Mouse (Mus musculus): ENCODE results near the gene Tmem200b. TPM values are rescaled to one million over a fixed set of nuclear protein-coding genes. Genes with fewer than 3 reads are reported as not detected.

The Tmem200b gene
- polyA plus RNA-seq, 1 experiment, result 0.76 TPM

GRCm38 (mm10) chr4:131970244-131970853 is 48.8 kb downstream of the Tmem200b start:
- TF ChIP-seq MYOD1 (IDR thresholded peaks at IDR 0.05; ENCODE audit: control insufficient read depth in 1 of 3, insufficient read length in 2 of 3, low read depth in 2 of 3) (no peak), CEBPB (IDR thresholded peaks at IDR 0.05; ENCODE audit: insufficient read depth, poor library complexity, severe bottlenecking) (no peak), POLR2A (IDR thresholded peaks at IDR 0.05; ENCODE audit: insufficient read length, low read depth) (no peak), E2F4 (IDR thresholded peaks at IDR 0.05; ENCODE audit: insufficient read depth) (no peak), MAX (IDR thresholded peaks at IDR 0.05; ENCODE audit: low read depth) (no peak), SRF (IDR thresholded peaks at IDR 0.05; ENCODE audit: control insufficient read depth, insufficient read length, low read depth) (no peak), MYOG (IDR thresholded peaks at IDR 0.05; ENCODE audit: control insufficient read depth in 1 of 3, insufficient read depth in 1 of 3, insufficient read length in 2 of 3, low read depth in 2 of 3) (no peak), TCF3 (IDR thresholded peaks at IDR 0.05; ENCODE audit: insufficient read length, low read depth) (no peak), USF1 (IDR thresholded peaks at IDR 0.05; ENCODE audit: low read depth) (no peak), TCF12 (IDR thresholded peaks at IDR 0.05; ENCODE audit: insufficient read depth, poor library complexity, severe bottlenecking) (no peak), POLR2AphosphoS2 (IDR thresholded peaks at IDR 0.05; ENCODE audit: insufficient read length, low read depth) (no peak), REST (IDR thresholded peaks at IDR 0.05; ENCODE audit: insufficient read depth, insufficient read length) (no peak)
- no peaks in the 10 kb centered on the region for H3K79me2 ChIP-seq (ENCODE audit: control insufficient read depth, insufficient read depth)
- H3K27me3 ChIP-seq (ENCODE audit: control insufficient read depth, insufficient read depth, insufficient read length), result no peaks in the 10 kb centered on the region
- H3ac ChIP-seq (ENCODE audit: control insufficient read depth, insufficient read length), result no peak overlapping the region
- H3K36me3 ChIP-seq (ENCODE audit: control insufficient read depth, insufficient read depth), result no peaks in the 10 kb centered on the region
- H3K4me2 ChIP-seq (ENCODE audit: low read depth), result no peak overlapping the region
- H3K4me3 ChIP-seq, result no peak overlapping the region

Other genes with a start within 250 kb of the Tmem200b start
- gene Ptpru, start 83.5 kb upstream of the Tmem200b start, polyA plus RNA-seq (2012; fragmentation: generic; extraction: Trizol), result 1.0 TPM
- gene Mecr, start 78.3 kb upstream of the Tmem200b start, polyA plus RNA-seq (2012; fragmentation: generic; extraction: Trizol), result 38.6 TPM
- 33.5 TPM for gene Srsf4, start 48.2 kb upstream of the Tmem200b start, polyA plus RNA-seq (2012; fragmentation: generic; extraction: Trizol)
- 0.02 TPM for gene Gm10300, start 152.9 kb downstream of the Tmem200b start, polyA plus RNA-seq (2012; fragmentation: generic; extraction: Trizol)
- gene Epb41, start 153.6 kb downstream of the Tmem200b start, polyA plus RNA-seq (2012; fragmentation: generic; extraction: Trizol), result 4.8 TPM
- gene Oprd1, start 222.7 kb downstream of the Tmem200b start, polyA plus RNA-seq (2012; fragmentation: generic; extraction: Trizol), result not detected

All from myocyte (in vitro differentiated cells).